Mouse (Mus musculus) lung, embryonic 15.5 days (tissue): Measurements from ENCODE around the gene Gm20807. TPM values are rescaled to one million over a fixed set of nuclear protein-coding genes. Genes with fewer than 3 reads are reported as not detected.
"Not testable (repeated sequence)": the region's sequence is repeated elsewhere in the genome, so short reads cannot be mapped to it uniquely, and the experiment has no call there.

Source experiments
- ATAC-seq: fragments of 200-750 bp; cut with Nextera tagmentation; 2 replicates; pipeline ENCODE4 v1.8.0; 2017; ENCODE audit warnings: moderate number of reproducible peaks, borderline replicate concordance; ENCODE audit not compliant: low FRiP score, low TSS enrichment; ENCODE audit errors: extremely low read depth
- H3K27ac ChIP-seq: fragments of 300-500 bp; sonication (generic); 2 replicates; pipeline ENCODE4 v1.5.1; 2015; ENCODE audit warnings: moderate library complexity, mild to moderate bottlenecking, inconsistent platforms
- H3K27me3 ChIP-seq: fragments of 300-500 bp; sonication (generic); 2 replicates; pipeline ENCODE4 v1.6.1; 2015; ENCODE audit warnings: inconsistent platforms
- H3K36me3 ChIP-seq: fragments of 300-500 bp; sonication (generic); 2 replicates; pipeline ENCODE4 v1.6.1; 2015; ENCODE audit warnings: inconsistent platforms
- H3K4me1 ChIP-seq: fragments of 300-500 bp; sonication (generic); 2 replicates; pipeline ENCODE4 v1.6.1; 2015; ENCODE audit warnings: inconsistent platforms
- H3K4me2 ChIP-seq: fragments of 300-500 bp; sonication (generic); 2 replicates; pipeline ENCODE4 v1.6.1; 2015; ENCODE audit warnings: inconsistent platforms, mild to moderate bottlenecking, moderate library complexity
- H3K4me3 ChIP-seq: fragments of 300-500 bp; sonication (generic); 2 replicates; pipeline ENCODE4 v1.5.1; 2015; ENCODE audit warnings: mild to moderate bottlenecking, inconsistent platforms
- H3K9ac ChIP-seq: fragments of 300-500 bp; sonication (generic); 2 replicates; pipeline ENCODE4 v1.6.1; 2015; ENCODE audit warnings: inconsistent platforms
- H3K9me3 ChIP-seq: fragments of 300-500 bp; sonication (generic); 2 replicates; pipeline ENCODE4 v1.6.1; 2016; ENCODE audit warnings: inconsistent platforms
- polyA plus RNA-seq: library from polyadenylated mRNA; unstranded; fragments of >200 nt; fragmentation: Nextera tagmentation; extraction: Ambion mirVana; gene quantifications from 2 replicates; pipeline ENCODE4 v1.2.1, GENCODE M21; 2015

Gm20807 gene
- not detected in 2 replicates for polyA plus RNA-seq

GRCm38 (mm10) chrY:13042591-13042990 is at the start of gene Gm20807:
TSS of gene Gm20807 (plus strand) at chrY:13042891.
- not testable (repeated sequence) for H3K36me3 ChIP-seq, H3K27ac ChIP-seq, H3K27me3 ChIP-seq, H3K4me3 ChIP-seq, H3K9ac ChIP-seq, H3K4me1 ChIP-seq, H3K9me3 ChIP-seq, H3K4me2 ChIP-seq, ATAC-seq

Other genes starting within 250 kb of the Gm20807 start
- not detected in 2 replicates for gene Gm21891, start 90.6 kb downstream of the Gm20807 start, polyA plus RNA-seq
- gene Gm21425, start 119.1 kb downstream of the Gm20807 start, polyA plus RNA-seq, result not detected in 2 replicates
- not detected in 2 replicates for gene Gm21828, start 181.0 kb downstream of the Gm20807 start, polyA plus RNA-seq
- gene Gm21440, start 209.5 kb downstream of the Gm20807 start, polyA plus RNA-seq, result not detected in 2 replicates
- gene Gm21454, start 209.6 kb downstream of the Gm20807 start, polyA plus RNA-seq, result not detected in 2 replicates